Mouse (Mus musculus) urinary bladder, postnatal 14 days (tissue): ENCODE results near the gene Sacm1l.

Experiments
- DNase-seq: peaks from one replicate; pipeline ENCODE4 v3.0.0; 2021; ENCODE audit warnings: low spot score

The Sacm1l gene

DNA sequence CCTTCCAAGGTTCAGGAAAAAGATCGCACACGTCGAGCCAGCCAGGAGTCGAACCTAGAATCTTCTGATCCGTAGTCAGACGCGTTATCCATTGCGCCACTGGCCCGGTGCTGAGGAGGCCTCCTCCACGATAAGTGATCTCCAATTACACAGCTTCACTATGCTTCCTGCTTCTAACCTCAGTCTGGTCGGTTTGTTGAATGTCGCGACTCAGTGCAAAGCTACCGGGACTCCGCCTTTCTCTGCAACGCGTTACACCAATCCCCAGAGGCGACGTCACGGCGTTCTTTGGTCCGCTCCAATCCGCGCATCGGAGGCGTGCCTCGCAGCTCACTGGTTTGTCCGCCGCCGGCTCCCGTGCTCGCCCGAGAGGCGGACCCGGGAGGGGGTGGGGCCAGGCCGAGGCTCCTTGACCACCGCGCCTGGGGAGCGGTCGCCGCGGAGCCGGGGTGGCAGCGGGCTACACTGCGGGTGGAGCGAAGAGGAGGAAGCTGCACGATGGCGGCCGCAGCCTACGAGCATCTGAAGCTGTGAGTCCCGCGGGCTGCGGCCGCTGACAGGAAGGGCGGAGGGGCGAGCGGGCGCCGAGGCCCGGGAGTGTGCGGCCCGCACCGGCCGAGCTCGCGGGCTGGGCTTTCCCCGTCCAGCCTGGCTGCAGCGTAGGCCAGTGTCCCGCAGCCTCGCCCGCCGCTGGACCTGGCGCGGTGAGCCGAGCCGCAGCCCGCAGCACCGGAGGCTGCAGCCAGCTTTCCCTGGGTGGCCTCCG, at the start of gene Sacm1l:
Sacm1l (plus strand) TSS at position 368 of the 766 bp plus-strand sequence.
- peak; percentile 99 for DNase-seq

DNA sequence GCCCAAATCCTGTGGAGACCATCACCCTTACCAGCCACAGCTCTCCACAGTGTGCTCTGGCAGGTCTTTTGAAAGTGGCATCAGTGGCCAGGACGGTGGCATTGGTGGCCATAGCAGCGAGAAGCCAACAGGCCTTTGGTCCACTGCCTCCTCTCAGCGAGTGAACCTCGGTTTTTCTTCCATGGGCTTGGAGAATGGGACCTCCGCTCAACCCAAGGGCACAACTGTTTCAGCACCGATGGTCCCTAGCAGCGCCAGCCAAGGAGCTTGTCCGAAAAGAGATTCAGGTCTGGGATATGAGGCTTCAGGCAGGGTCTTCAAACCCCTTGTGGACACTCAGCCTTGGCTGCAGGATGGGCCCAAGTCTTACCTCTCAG, 49.7 kb upstream of the Sacm1l start:
- no peak for DNase-seq

DNA sequence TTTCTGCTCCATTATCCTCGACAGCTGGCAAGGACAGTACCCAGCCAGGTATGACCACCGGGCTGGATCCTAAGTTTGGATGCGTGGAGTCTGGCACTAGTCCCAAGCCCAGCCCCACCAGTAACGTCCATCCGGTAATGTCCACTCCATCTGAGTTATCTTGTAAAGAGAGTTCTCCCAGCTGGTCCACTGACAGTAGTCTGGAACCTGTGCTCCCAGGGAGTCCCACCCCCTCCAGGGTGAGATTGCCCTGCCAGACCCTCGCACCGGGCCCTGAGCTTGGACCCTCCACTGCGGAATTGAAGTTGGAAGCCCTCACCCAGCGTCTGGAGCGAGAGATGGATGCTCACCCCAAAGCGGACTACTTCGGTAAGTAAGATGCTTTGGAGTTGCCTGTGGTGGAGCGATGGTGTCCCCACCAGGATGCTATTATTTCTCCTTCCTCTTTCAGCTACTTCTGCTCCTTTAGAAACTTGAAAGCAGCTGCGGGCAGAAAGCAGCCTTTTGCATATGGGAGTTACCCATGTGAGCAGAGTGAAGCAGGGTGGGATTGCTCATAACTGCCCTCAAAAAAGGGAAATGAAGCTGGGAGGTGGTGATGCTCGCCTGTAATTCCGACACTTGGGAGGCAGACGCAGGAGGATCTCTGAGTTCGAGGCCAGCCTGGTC, 49.2 kb upstream of the Sacm1l start:
- no peak for DNase-seq

DNA sequence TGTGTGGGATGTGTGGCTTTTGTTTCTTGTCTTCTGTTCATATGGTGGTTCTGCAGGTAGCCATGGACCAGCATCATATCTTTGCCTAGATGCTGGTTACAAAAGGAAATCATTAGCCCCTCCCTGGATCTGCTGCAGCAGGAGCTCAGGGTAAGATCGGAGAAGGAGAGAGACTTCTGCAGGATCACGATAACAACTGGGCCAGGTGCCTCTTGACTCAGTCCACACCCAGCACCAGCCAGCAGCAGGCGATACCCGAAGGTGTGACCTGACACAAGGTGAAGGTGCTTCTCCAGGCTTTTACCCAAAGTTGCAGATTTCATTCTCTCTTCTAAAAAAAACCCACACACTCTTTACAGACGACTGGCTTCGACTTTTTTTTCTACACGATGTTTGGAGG, 48.4 kb upstream of the Sacm1l start:
- DNase-seq = no peak

DNA sequence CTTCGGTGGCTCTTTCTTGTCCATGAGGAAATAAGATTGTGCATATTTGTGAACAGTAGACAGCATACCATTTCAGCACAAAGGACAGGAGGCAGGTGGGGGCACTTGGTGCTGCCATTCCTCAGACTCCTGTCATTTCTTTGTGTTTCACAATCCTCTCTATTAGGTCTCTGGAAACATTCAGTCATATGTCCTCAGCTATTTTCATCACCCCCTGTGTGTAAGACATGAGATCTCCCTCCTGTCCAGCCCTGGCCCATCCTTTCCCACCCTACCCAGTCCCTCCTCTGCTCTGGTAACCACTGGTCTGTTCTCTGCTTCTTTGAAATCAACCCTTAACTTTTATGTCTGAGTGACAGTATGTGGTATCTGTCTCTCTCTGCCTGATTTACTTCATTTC, 46.0 kb upstream of the Sacm1l start:
- DNase-seq = no peak

DNA sequence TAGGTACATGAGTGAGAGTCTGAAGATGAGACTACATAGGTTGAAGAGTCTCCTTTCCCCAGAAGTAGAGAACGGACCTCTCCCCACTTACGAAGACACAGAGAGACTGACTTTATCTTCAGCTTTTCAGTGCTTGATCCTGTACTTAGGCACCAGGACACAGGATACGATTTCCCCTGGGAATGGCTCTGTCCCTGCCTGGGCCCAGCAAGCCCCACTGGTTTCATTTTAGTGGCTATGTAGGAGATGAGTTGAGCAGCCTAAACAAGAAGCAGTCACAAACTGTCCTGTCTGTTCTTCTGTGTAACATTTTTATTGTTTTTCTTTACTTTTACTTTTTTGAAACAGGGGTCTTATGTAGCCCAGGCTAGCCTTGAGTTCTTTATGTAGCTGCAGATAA, 44.7 kb upstream of the Sacm1l start:
- DNase-seq = no peak

DNA sequence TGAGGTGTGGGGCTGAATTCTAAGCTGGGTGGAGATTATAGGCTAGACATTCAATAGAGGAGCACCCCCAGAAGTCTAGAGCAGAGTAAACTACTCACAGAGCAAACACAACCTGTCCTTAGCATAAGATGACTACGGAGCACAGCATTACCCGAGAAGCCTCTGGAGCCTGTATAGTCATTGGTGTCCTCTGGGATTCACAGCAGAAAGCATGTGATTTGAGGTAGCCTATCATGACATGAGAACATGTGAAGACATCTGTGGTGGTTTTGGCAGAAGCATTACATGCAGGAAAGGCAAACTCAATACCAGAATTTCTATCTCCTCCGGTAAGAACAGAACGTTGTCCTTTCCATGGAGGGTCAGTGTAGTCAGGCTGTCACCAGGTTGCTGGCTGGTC, 44.0 kb upstream of the Sacm1l start:
- no peak for DNase-seq

DNA sequence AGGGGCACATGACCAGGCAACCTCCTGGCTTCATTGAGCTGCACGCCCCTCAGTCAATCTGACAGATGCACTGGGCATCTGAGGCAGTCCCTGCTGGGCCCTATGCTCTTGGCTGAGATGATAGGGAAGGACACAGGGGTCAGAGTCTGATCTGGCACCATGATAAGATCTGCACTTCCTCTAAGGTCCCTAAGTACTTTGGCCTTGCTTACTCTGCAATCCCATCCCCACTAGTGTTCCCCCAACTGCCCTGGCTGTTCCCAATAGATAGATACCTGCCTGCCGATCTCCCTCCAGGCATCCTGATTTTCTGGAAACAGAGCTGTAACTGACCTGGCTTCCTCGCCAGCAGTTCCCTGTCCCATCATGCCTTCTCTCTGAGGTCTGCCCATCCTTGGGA, 42.9 kb upstream of the Sacm1l start:
- DNase-seq = no peak

DNA sequence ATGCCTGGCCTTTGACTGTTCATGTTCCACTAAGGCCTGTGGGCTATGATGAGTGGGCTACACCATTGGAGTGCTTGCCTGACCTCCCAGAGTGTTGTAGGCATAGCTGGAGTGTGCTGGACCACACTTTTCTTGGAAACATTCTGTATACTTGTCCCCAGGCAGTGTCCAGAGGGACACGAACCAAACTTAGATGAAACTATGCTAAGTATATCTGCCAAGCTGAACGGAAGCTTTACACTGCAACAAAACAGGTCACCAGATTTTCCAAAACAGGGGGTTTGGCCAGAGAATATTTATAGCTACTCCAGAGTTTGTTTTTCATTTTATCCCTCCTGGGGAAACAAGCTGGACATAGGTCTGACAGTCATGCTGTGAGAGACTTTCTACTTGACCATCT, 40.5 kb upstream of the Sacm1l start:
- no peak for DNase-seq

DNA sequence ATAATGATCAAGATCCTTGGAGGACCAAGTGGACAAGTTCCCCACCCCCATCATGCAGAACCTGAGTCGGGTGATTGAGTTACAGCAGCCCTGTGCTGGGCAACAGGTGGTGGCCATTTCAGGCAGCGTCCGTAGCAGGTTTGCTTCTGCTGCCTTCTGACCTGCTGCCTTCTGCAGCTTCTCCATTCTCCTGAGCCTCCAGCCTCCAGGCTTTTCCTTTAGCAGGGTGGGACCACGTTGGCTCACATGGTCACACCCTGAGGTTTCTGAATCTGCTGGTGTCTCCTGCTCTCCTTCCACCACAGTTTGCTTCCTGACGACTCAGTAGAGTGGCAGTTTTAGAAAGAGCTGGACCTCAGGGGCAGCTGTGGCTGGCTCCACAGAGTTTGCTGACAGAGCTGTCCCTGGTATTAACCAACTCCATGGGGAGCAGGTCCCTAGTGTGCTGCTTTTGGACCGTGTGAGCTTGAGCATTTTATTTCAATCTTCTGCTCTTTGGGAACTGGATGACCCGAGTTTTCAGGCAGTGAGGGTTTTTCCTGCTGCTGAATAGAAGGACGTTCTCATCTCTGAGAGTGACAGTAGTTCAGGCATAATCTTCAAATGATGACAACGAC, 39.7 kb upstream of the Sacm1l start:
- DNase-seq = no peak

DNA sequence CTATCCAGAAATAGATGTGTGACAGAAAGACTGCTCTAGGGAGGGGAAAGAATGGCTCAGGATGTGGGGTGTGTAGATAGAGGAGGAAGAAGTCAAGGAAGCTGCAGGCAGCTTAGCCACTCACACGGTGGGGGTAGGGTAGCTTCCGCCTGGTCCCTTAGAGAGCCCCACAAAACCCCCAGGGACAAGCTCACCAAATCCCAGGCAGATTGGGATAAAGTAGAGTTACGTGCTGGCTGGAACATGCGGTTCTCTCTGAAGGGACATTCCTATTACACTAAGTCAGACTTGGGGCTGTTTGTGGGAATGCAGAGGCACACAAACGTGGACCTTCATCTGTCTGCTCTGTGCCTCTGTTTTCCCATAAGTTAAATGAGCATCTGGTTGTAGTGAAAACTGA, 38.6 kb upstream of the Sacm1l start:
- no peak for DNase-seq

DNA sequence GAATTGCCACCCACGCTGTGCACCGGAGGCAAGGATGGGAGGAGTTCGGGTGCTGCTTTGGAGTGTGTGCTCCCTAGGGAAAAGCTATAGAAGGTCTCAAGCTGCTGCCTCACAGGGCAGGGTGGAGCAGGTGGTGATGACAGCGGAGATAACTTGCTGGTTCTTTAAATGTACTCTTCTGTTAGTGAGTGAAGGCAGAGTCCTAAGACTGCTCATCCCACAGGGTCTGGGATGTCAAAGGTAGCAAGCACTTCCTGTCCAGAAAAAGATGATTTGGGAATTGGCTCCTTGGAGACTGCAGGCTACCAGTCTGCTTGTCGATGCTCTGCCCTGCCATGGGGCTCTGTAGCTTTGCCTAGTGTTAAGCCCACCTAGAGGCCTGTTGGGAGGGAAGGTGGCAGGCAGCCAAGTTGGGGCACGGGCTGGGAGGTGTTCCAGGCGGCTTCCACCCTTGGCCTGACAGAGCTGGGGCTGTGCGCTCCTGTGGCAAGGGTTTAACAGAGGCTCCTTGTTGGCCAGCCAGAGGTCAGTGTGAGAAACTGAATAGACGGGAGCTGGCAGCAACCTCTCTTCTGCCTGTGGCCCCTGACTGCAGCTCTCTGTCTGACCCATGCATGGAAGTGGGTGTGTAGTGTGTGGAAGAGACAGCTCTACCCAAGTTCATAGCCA, 37.5 kb upstream of the Sacm1l start:
- peak; percentile 20 for DNase-seq

DNA sequence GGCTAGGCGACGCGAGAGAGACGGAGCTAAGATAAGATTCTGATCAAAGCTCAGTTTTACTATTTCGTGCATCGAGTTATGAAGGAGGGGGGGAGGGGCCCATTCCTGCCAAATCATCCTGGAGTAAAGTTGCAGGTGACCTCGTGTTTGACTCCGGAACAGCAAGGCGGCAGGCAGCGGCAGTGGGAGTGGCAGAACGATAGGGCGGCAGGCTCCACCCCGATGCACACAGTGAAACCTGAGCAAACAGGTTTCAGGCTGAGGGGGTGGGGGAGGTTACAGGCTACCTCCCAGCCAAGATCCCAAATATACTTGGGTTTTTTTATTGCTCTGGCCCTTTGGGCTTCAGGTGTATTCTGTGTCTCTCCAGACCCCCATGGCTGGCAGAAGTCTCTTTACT, 32.9 kb upstream of the Sacm1l start:
- peak; percentile 56 for DNase-seq

DNA sequence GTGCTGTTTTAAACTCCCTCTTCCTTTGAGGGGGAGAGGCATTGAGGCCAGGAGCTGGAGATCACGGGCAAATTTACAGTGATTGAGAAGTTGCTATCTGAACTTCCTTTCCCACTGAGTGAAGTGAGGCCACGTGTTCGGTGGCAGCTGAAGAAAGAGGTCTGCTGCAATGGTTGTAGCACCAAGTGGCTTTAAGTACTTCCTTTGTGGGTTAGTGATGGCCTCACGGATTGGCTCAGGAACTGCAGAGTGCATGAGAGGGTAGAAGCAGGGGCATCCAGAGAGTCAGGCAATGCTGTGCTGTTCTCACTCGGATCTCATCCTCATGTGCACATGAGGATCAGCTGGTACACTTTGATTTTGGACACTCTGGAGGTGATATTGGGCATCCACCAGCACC, 31.7 kb upstream of the Sacm1l start:
- DNase-seq = no peak

DNA sequence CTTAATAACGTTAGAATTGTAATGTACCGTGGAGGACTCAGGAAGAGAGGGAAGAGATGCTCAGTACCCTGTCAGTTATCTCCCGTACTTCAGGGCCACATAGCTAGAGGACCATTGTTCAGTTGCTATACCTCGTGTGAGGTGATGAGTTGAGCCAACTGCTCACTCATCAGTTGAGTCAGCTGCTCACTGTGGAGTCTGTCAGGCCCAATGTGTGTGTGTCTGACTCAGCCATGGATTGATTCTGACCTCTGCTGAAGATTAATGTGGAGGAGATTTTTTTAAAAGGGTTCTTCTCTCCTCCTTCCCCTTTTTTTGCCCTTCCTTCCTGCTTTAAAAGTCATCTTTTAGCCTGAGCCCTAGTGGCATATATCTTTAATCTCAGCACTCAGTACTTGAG, 29.1 kb upstream of the Sacm1l start:
- DNase-seq = no peak

DNA sequence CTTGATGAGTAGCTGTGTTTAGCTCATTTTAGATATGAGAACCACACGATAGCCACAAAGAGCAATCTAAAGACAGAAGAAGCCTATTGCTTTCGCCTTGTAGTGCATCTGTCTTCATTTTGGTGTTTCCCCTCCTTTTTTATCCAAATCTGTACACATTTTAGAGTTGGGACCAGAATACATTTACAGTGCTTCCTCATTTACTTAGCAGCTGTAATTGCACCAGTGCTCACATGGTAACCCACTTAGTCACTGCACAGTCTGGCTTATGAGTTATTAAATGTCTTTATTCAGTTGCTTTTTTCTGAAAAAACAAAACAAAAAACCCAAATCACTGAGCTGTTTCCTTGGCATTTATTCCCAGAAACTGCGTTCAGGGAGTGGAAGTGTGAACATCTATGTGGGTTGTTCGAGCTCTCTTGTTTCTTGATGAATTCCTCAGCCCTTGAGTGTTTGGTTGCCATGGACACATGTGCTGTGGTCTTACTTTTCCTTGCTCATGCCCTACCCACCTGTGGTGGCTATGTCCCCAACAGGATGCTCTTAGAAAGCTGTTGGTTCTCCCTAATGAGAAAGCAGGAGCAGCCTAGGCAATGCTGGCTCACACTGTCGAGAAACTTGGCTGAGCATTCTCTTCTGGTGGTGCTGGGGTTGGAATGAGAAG, 26.3 kb upstream of the Sacm1l start:
- DNase-seq = no peak

DNA sequence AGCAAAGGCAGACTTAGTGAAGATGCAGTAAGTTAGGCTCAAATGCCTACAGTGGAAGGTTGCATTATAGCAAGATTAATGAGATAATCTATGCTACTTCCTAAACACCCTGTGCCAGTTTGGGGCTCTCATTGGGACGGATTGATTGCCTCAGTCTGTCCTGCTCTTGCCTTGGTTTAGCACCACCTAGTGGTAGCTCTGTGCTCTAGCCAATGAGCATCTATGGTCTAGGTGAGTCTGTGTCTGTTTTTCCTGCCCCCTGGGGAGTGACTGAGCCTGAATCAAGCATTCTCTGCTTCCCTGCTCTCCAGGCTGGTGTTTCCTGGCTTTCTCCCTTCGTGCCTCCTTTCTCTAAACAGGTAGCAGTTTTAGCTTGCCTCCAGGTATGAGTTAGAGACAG, 25.2 kb upstream of the Sacm1l start:
- DNase-seq = peak; percentile 69

DNA sequence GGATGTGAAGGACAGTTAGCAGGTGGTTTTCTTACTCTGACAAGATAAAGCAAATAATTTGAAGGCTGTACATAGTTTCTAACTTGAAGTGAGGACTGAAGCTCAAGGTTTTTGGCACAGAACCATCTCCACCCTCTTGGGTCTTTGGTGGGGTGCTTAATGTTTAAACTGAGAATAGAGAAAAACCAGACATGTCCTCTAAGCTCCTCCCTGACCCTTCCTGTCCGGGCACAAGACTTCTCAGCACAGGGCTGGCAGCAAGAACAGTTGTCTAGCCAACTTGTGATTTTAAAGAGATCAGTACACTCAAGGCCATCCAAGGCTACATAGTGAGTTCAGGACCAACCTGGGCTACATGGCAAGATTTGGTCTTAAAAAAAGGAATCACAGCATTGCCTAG, 24.0 kb upstream of the Sacm1l start:
- DNase-seq = no peak

DNA sequence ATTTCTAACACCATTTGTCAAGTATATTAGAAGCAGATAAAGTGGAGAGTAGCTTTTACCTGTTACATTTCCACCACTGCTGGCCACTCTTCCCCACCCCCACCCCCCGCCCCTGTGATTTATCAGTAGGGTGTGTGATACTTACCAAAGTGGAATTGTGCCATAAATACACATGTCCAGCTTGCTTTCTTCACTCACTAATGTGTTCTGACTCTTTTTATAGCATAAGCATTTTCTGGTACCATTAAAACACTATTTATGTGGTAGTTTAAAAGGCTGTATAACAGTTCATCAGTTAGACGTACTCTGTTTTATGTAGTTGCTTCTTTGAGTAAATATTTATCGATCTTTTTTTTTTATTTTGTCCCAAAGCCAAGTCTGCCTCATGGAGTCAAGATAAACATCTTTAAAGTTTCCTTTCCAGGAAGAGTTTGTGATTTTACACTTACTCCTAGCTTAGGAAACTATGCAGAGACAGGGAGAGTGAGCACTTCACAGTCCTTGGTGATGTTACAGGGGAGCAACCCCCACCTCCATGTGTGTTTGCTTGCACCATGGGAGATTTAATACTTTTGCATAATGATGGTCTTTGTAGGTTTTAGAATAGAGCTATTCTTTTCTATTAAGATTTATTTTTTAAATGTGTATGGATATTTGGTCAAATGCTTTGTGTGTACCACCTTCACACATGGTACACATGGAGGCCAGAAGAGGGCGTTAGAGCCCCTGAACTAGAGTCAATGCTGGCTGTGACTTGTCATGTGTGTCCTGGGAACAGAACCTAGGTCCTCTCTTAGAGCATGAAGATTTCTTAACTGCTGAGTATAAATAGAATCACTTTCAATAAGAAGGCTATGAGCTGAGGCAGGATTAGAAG, 23.1 kb upstream of the Sacm1l start:
- DNase-seq = no peak

DNA sequence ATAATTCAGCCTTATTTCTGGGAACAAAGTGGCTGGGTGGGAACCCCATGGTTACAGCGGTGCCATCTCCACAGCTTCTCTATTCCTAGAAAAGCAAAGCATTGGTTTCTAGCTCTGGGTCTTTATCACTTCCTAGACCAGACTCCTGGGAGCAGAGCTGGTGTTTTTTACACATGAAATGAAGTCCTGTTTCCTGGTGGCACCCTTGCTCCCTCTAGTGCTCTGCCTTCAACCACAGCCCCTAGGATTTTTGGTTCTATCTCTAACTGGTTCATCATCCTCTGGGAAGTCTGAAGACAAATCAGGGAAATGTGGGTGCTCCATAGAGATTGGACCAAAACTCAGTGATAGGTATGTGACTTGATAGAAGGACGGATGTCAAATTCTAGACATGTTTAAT, 22.2 kb upstream of the Sacm1l start:
- no peak for DNase-seq

DNA sequence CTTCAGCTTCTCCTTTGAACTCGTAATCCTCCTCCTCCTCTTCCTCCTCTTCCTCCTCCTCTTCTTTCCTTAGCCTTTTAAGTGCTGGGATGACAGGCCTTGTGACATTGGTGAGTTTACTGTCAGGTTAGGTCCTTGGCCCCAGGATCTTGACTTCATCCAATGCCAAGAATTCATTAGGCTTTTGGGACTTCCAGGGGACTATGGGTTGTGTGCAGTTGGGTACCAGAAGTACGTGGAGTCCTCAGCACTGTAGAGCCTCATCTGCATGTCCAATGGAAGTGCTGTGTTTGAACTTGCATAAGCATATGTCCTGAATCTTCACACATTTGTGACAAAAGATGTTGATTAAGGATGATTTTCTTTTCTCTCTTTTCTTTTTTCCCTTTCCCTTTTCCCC, 20.6 kb upstream of the Sacm1l start:
- no peak for DNase-seq
